Mouse (Mus musculus) adrenal gland, postnatal 36 days (tissue): Measurements from ENCODE around the gene Fgf7. TPM values are rescaled to one million over a fixed set of nuclear protein-coding genes. Genes with fewer than 3 reads are reported as not detected.

Source experiments
- DNase-seq, 2 experiments: peaks; one replicate each; pipeline ENCODE4 v3.0.0; 2021; ENCODE audit warnings: mixed read lengths in 1 of 2
- long read RNA-seq, 2 experiments: library from polyadenylated mRNA; stranded (forward); transcript quantifications; one replicate each; pipeline ENCODE4 v2.0.0; 2021; ENCODE audit warnings: borderline sequencing depth in 2 of 2
- total RNA-seq, 2 experiments: library from RNA; stranded (reverse); gene quantifications; 2 replicates each; pipeline ENCODE4 v1.2.3; 2021

The Fgf7 gene
- 1 to 10 TPM in 1 of 2 experiments, under 1 TPM in 1; 0.72 to 1.1 TPM for total RNA-seq
- long read RNA-seq, experiment 1, partial matches to known transcripts = 0 of 1 reads
- long read RNA-seq, experiment 1, other reads (novel, unspliced or antisense) = 0 of 1 reads
- long read RNA-seq, experiment 2, partial matches to known transcripts = 0 of 1 reads
- long read RNA-seq, experiment 2, other reads (novel, unspliced or antisense) = 1 of 1 reads

GRCm38 (mm10) chr2:126034379-126035005, at the start of gene Fgf7:
Gene Fgf7 (plus strand): TSS chr2:126034658.
- DNase-seq = peak in 1 of 2 experiments; percentile 14

- no peak for DNase-seq
These were observed 32.2 kb upstream of the Fgf7 start for GRCm38 (mm10) chr2:126002291-126002690.

- DNase-seq = peak; percentile 73 to 75
These were observed 28.4 kb upstream of the Fgf7 start for GRCm38 (mm10) chr2:126006088-126006487.

GRCm38 (mm10) chr2:126006742-126007141, 27.7 kb upstream of the Fgf7 start:
- DNase-seq = no peak

- no peak for DNase-seq
These were observed 19.3 kb upstream of the Fgf7 start for GRCm38 (mm10) chr2:126014989-126015710.

- no peak for DNase-seq
These were observed 18.5 kb upstream of the Fgf7 start for GRCm38 (mm10) chr2:126015763-126016473.

- no peak for DNase-seq
These were observed 3.1 kb upstream of the Fgf7 start for GRCm38 (mm10) chr2:126031186-126031900.

GRCm38 (mm10) chr2:126033114-126033972, 1.1 kb upstream of the Fgf7 start:
- peak in 1 of 2 experiments; percentile 44 for DNase-seq

- no peak for DNase-seq
These were observed 734 bp downstream of the Fgf7 start for GRCm38 (mm10) chr2:126035013-126035770.

GRCm38 (mm10) chr2:126036121-126036520, 1.7 kb downstream of the Fgf7 start:
- no peak for DNase-seq

GRCm38 (mm10) chr2:126038221-126039000, 4.0 kb downstream of the Fgf7 start:
- DNase-seq = no peak

- DNase-seq = no peak
These were observed 5.0 kb downstream of the Fgf7 start for GRCm38 (mm10) chr2:126039414-126039891.

GRCm38 (mm10) chr2:126040651-126041050, 6.2 kb downstream of the Fgf7 start:
- no peak for DNase-seq

GRCm38 (mm10) chr2:126041237-126041636, 6.8 kb downstream of the Fgf7 start:
- DNase-seq = no peak

- DNase-seq = no peak
These were observed 8.2 kb downstream of the Fgf7 start for GRCm38 (mm10) chr2:126042674-126043073.

GRCm38 (mm10) chr2:126045621-126046020, 11.2 kb downstream of the Fgf7 start:
- DNase-seq = no peak

GRCm38 (mm10) chr2:126052749-126053557, 18.5 kb downstream of the Fgf7 start:
- no peak for DNase-seq

GRCm38 (mm10) chr2:126053657-126054056, 19.2 kb downstream of the Fgf7 start:
- DNase-seq = no peak
